Mouse (Mus musculus) lung, adult 2 months (tissue): ENCODE measurements at regions not wholly inside any gene's neighbourhood (a gene's known extent, or its start where the extent isn't known, plus 50 kb on each side); places are given as distances from the start of the nearest gene placed in this dataset.

Source experiments
- CTCF ChIP-seq: fragments of 200-500 bp; IDR thresholded peaks from 2 replicates; pipeline ENCODE4 v1.5.1; 2011; ENCODE audit warnings: mild to moderate bottlenecking, low read length, control low read depth; ENCODE audit not compliant: insufficient read depth
- POLR2A ChIP-seq: fragments of 200-500 bp; IDR thresholded peaks from 2 replicates; pipeline ENCODE4 v1.6.1; 2011; ENCODE audit warnings: low read depth, mild to moderate bottlenecking, control low read depth, low read length, borderline replicate concordance; ENCODE audit errors: extremely low read depth

DNA sequence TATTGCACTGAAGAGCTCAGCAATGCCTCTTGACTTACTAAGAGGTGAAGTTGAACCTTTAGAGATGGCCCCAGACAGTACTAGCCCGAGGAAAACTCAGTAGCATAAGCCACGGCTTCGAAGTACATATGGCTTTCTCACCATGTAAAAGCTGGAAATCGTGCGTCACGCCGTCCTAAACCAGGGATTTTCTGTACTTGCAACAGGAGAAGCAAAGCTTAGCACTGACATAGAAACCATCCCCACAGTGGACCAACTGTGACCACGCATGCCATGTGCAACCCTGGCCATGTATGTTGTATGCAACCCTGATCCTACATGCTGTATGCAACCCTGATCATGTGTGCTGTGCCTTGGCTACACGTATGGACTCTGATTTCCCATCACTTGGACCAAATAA is 265.0 kb upstream of the Zfp637 start:
- no peak for TF ChIP-seq POLR2A
- TF ChIP-seq CTCF, result no peak
